Mouse (Mus musculus): ENCODE data around the gene Irak2.

GRCm38 (mm10) chr6:113660492-113661352 lies 22.5 kb downstream of the Irak2 start:
- no peak for TF ChIP-seq CTCF (IDR thresholded peaks at IDR 0.05)
- no peak for TF ChIP-seq EP300 (IDR thresholded peaks at IDR 0.05)

Measured in lung, postnatal 0 days (tissue).